Mouse (Mus musculus) lung, postnatal 25 days (tissue): ENCODE results near the gene Gm10220.
"Not testable (repeated sequence)": the region's sequence is repeated elsewhere in the genome, so short reads cannot be mapped to it uniquely, and the experiment has no call there.

Experiments used
- DNase-seq: peaks from one replicate; pipeline ENCODE4 v3.0.0; 2022; ENCODE audit warnings: low spot score

Gm10220 gene

GRCm38 (mm10) chr5:26121321-26121720, at the start of gene Gm10220:
TSS of gene Gm10220 (minus strand) at chr5:26121421.
- not testable (repeated sequence) for DNase-seq

GRCm38 (mm10) chr5:26169855-26170254, 48.6 kb upstream of the Gm10220 start:
- no peak for DNase-seq

GRCm38 (mm10) chr5:26165791-26166165, 44.6 kb upstream of the Gm10220 start:
- DNase-seq, result no peak

GRCm38 (mm10) chr5:26165036-26165790, 44.0 kb upstream of the Gm10220 start:
- no peak for DNase-seq

- DNase-seq, result no peak
These were observed 36.4 kb upstream of the Gm10220 start for GRCm38 (mm10) chr5:26157396-26158170.

- no peak for DNase-seq
These were observed 21.7 kb upstream of the Gm10220 start for GRCm38 (mm10) chr5:26142891-26143290.

- DNase-seq, result not testable (repeated sequence)
These were observed 16.0 kb downstream of the Gm10220 start, which contains the start of gene 5031410I06Rik for GRCm38 (mm10) chr5:26105262-26105661. TSS of gene 5031410I06Rik (minus strand) at chr5:26105362.

GRCm38 (mm10) chr5:26089191-26089590, 32.0 kb downstream of the Gm10220 start, which contains the start of gene Gm10471:
TSS of gene Gm10471 (minus strand) at chr5:26089291.
- not testable (repeated sequence) for DNase-seq

- DNase-seq, result not testable (repeated sequence)
These were observed 42.2 kb downstream of the Gm10220 start for GRCm38 (mm10) chr5:26079023-26079422.

- DNase-seq, result no peak
These were observed 50.5 kb downstream of the Gm10220 start for GRCm38 (mm10) chr5:26070716-26071115.
